Mouse (Mus musculus) E14TG2a.4 (cell line): ENCODE measurements around the gene Hyal3.

ENCODE experiments used
- H3K27me3 ChIP-seq: 2 replicates; pipeline ENCODE4 v1.6.1; 2014; ENCODE audit warnings: low read length, control low read depth; ENCODE audit not compliant: insufficient read depth
- H3K36me3 ChIP-seq: 2 replicates; pipeline ENCODE4 v1.6.1; 2014; ENCODE audit warnings: low read length, control low read depth; ENCODE audit not compliant: insufficient read depth
- H3K4me1 ChIP-seq: replicated peaks from 2 replicates; pipeline ENCODE4 v1.6.1; 2014; ENCODE audit warnings: low read depth, low read length, control low read depth
- H3K4me3 ChIP-seq: replicated peaks from 2 replicates; pipeline ENCODE4 v1.5.1; 2014; ENCODE audit warnings: mild to moderate bottlenecking, low read length
- H3K9me3 ChIP-seq: 2 replicates; pipeline ENCODE4 v1.6.1; 2014; ENCODE audit warnings: low read length, control low read depth
- CTCF ChIP-seq: conservative IDR thresholded peaks from 2 replicates; pipeline ENCODE4 v1.5.1; 2014; ENCODE audit warnings: low read length
- NANOG ChIP-seq: IDR thresholded peaks from 2 replicates; pipeline ENCODE4 v1.6.1; 2014; ENCODE audit warnings: borderline replicate concordance, low read length, mixed read lengths
- POU5F1 ChIP-seq: IDR thresholded peaks from 2 replicates; pipeline ENCODE4 v1.6.1; 2014; ENCODE audit warnings: low read length, borderline replicate concordance

The Hyal3 gene

GRCm38 (mm10) chr9:107547026-107547425 is 33.6 kb upstream of the Hyal3 start, which contains the start of gene Zmynd10:
Zmynd10 (plus strand) TSS chr9:107547298.
- H3K4me1 ChIP-seq: peaks cover 81% of the 10 kb centered on the region
- TF ChIP-seq POU5F1 (no peak), CTCF (no peak), NANOG (no peak)
- no peaks in the 10 kb centered on the region for H3K9me3 ChIP-seq
- peaks cover 48% of the 10 kb centered on the region for H3K27me3 ChIP-seq
- peak within 1 kb of the TSS; percentile 67 for H3K4me3 ChIP-seq
- peaks cover 20% of the 10 kb centered on the region for H3K36me3 ChIP-seq

- Histone ChIP-seq H3K4me1 (peaks cover 82% of the 10 kb centered on the region), H3K27me3 (peaks cover 57% of the 10 kb centered on the region), H3K4me3 (no peak overlapping the region), H3K9me3 (no peaks in the 10 kb centered on the region), H3K36me3 (peaks cover 20% of the 10 kb centered on the region)
- no peak for TF ChIP-seq POU5F1
- TF ChIP-seq NANOG: no peak
- TF ChIP-seq CTCF: no peak
Observed at GRCm38 (mm10) chr9:107547957-107548356, 32.7 kb upstream of the Hyal3 start.

GRCm38 (mm10) chr9:107548820-107549219 is 31.8 kb upstream of the Hyal3 start:
- Histone ChIP-seq H3K27me3 (peaks cover 64% of the 10 kb centered on the region), H3K9me3 (no peaks in the 10 kb centered on the region), H3K36me3 (peaks cover 17% of the 10 kb centered on the region), H3K4me3 (no peak overlapping the region), H3K4me1 (peaks cover 85% of the 10 kb centered on the region)
- TF ChIP-seq CTCF (no peak), POU5F1 (no peak)

- TF ChIP-seq POU5F1 (no peak), NANOG (no peak), CTCF (no peak)
Observed at GRCm38 (mm10) chr9:107549297-107550074, 31.1 kb upstream of the Hyal3 start.

GRCm38 (mm10) chr9:107550491-107551116 is 30.0 kb upstream of the Hyal3 start:
- peak overlapping the region; percentile 75 for H3K4me3 ChIP-seq
- no peak for TF ChIP-seq CTCF
- H3K27me3 ChIP-seq: peaks cover 64% of the 10 kb centered on the region
- H3K36me3 ChIP-seq: no peaks in the 10 kb centered on the region
- peaks cover 78% of the 10 kb centered on the region for H3K4me1 ChIP-seq
- H3K9me3 ChIP-seq: no peaks in the 10 kb centered on the region

More at GRCm38 (mm10) chr9:107549297-107550074, 31.1 kb upstream of the Hyal3 start:
- Histone ChIP-seq H3K27me3 (peaks cover 64% of the 10 kb centered on the region), H3K4me3 (no peak overlapping the region), H3K4me1 (peaks cover 80% of the 10 kb centered on the region), H3K36me3 (peaks cover 10% of the 10 kb centered on the region), H3K9me3 (no peaks in the 10 kb centered on the region)

- H3K27me3 ChIP-seq: peaks cover 64% of the 10 kb centered on the region
- peaks cover under 1% of the 10 kb centered on the region; the same call in 1 of the 2 replicates for H3K36me3 ChIP-seq
- H3K4me1 ChIP-seq: peaks cover 82% of the 10 kb centered on the region
- H3K4me3 ChIP-seq: peak within 1 kb of the TSS; percentile 75
- TF ChIP-seq POU5F1 (no peak), CTCF (no peak), NANOG (no peak)
- no peaks in the 10 kb centered on the region for H3K9me3 ChIP-seq
Observed at GRCm38 (mm10) chr9:107551117-107551889, 29.3 kb upstream of the Hyal3 start, which contains the start of gene Rassf1. Rassf1 (plus strand) TSS chr9:107551555.

GRCm38 (mm10) chr9:107551890-107552355 is 28.7 kb upstream of the Hyal3 start:
- TF ChIP-seq CTCF (no peak), NANOG (no peak), POU5F1 (no peak)

More at GRCm38 (mm10) chr9:107551890-107552355, 28.7 kb upstream of the Hyal3 start:
- H3K9me3 ChIP-seq: no peaks in the 10 kb centered on the region
- peak overlapping the region; percentile 75 for H3K4me3 ChIP-seq
- peaks cover 64% of the 10 kb centered on the region for H3K27me3 ChIP-seq
- H3K36me3 ChIP-seq: peaks cover 6% of the 10 kb centered on the region
- peaks cover 81% of the 10 kb centered on the region for H3K4me1 ChIP-seq
